Mouse (Mus musculus): ENCODE data around the gene Etfdh. TPM values are rescaled to one million over a fixed set of nuclear protein-coding genes. Genes with fewer than 3 reads are reported as not detected.
A peak's percentile ranks its signal among the peaks of the same experiment; 100 is the strongest.

The Etfdh gene
- polyA plus RNA-seq, 1 experiment: 354 TPM

GRCm38 (mm10) chr3:79561784-79562715 lies 67.2 kb downstream of the Etfdh start:
- TF ChIP-seq CTCF (conservative IDR thresholded peaks at IDR 0.05; ENCODE audit: insufficient read depth, insufficient read length, low read depth, low read length) (no peak), POLR2A (IDR thresholded peaks at IDR 0.05; ENCODE audit: low read depth, low read length) (no peak)
- WGBS: 63% methylated on average over 10 of the region's 10 CpGs
- H3K27me3 ChIP-seq (replicated peaks; ENCODE audit: control insufficient read depth, insufficient read depth, low read length): no peaks in the 10 kb centered on the region
- H3K4me1 ChIP-seq (ENCODE audit: control insufficient read depth, insufficient read depth, low read length): peaks cover 20% of the 10 kb centered on the region
- no peak for DNase-seq
- no peak overlapping the region for H3K4me3 ChIP-seq (ENCODE audit: insufficient read depth, low read depth, low read length)
- H3K27ac ChIP-seq (ENCODE audit: insufficient read depth, low read depth, low read length): peak overlapping the region; percentile 88
- H3K36me3 ChIP-seq (ENCODE audit: control insufficient read depth, insufficient read depth, low read length): no peaks in the 10 kb centered on the region; the same call in 1 of the 2 replicates

DNA sequence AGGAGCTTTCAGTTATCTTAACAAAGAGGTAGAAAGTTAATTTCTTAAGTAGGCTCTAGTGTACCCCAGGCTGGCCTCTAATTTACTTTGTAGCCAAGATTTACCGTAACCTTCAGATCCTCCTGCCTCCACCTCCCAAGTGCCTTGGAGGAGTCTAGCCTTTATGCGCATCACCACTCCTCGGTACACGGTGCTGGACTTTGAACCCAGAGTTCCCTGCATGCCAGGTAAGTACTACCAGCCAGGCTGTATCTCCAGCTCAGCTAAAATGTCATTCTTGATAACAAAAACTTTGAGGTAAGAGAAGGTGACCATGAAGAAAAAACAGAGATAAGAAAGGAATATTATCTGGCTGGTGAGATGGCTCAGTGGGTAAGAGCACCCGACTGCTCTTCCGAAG lies 68.7 kb downstream of the Etfdh start:
- Histone ChIP-seq H3K36me3 (ENCODE audit: control insufficient read depth, insufficient read depth, low read length) (no peaks in the 10 kb centered on the region; the same call in 1 of the 2 replicates), H3K4me1 (ENCODE audit: control insufficient read depth, insufficient read depth, low read length) (peaks cover 24% of the 10 kb centered on the region), H3K4me3 (ENCODE audit: insufficient read depth, low read depth, low read length) (no peak overlapping the region), H3K27ac (ENCODE audit: insufficient read depth, low read depth, low read length) (peak overlapping the region; percentile 72; the same call in 1 of the 2 replicates), H3K27me3 (replicated peaks; ENCODE audit: control insufficient read depth, insufficient read depth, low read length) (no peaks in the 10 kb centered on the region)
- 70% methylated on average over 6 of the region's 6 CpGs for WGBS
- TF ChIP-seq POLR2A (IDR thresholded peaks at IDR 0.05; ENCODE audit: low read depth, low read length) (no peak), CTCF (conservative IDR thresholded peaks at IDR 0.05; ENCODE audit: insufficient read depth, insufficient read length, low read depth, low read length) (no peak)
- DNase-seq: peak; percentile 89

- H3K27me3 ChIP-seq (replicated peaks; ENCODE audit: control insufficient read depth, insufficient read depth, low read length): no peaks in the 10 kb centered on the region
- H3K36me3 ChIP-seq (ENCODE audit: control insufficient read depth, insufficient read depth, low read length): no peaks in the 10 kb centered on the region; the same call in 1 of the 2 replicates
- DNase-seq: peak; percentile 94
- no peak overlapping the region for H3K4me3 ChIP-seq (ENCODE audit: insufficient read depth, low read depth, low read length)
- 6% methylated on average over 5 of the region's 5 CpGs for WGBS
- peak overlapping the region; percentile 72 for H3K27ac ChIP-seq (ENCODE audit: insufficient read depth, low read depth, low read length)
- H3K4me1 ChIP-seq (ENCODE audit: control insufficient read depth, insufficient read depth, low read length): peaks cover 24% of the 10 kb centered on the region
- TF ChIP-seq CTCF (conservative IDR thresholded peaks at IDR 0.05; ENCODE audit: insufficient read depth, insufficient read length, low read depth, low read length): no peak
Observed at GRCm38 (mm10) chr3:79559773-79560045, 69.6 kb downstream of the Etfdh start.

DNA sequence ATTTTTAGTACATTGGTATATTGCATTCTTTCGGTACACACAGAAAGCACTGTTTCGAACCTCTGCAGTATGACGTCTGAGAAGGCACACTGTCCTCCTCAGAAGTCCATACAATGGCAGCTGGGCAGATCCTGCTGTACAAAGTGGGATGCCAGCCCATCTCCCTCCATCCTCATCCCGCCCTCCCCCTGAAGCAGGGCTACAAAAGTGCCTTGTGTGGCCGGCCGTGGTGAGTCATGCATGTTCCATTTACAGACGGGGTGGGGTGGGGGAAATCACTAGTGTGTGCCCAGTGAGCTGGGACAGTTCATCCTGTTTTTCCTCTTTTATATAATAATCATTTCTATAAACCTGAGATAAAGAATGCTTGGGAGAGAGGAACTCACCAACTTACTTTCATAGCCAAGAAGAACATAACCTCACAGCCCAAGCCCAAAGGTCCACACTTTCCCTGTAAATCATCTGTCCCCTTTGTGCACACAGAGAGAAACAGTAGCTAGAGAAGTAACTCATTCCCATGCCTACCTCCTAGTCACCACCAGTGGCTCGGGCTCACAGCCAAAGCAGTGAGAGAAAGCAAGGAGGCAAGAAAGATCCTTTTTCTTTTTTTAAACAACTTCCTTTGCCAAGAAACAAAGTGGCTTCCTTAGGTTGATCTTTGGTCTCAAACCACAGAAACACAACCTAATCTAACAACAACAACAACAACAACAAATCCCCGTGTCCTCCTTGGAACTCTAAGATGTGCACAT lies 70.1 kb downstream of the Etfdh start:
- no peak overlapping the region for H3K4me3 ChIP-seq (ENCODE audit: insufficient read depth, low read depth, low read length)
- TF ChIP-seq POLR2A (IDR thresholded peaks at IDR 0.05; ENCODE audit: low read depth, low read length) (no peak), CTCF (conservative IDR thresholded peaks at IDR 0.05; ENCODE audit: insufficient read depth, insufficient read length, low read depth, low read length) (0 out of 2 replicates have a peak, but pooled peaks have one; percentile 23)
- H3K36me3 ChIP-seq (ENCODE audit: control insufficient read depth, insufficient read depth, low read length): no peaks in the 10 kb centered on the region
- no peaks in the 10 kb centered on the region for H3K27me3 ChIP-seq (replicated peaks; ENCODE audit: control insufficient read depth, insufficient read depth, low read length)
- DNase-seq: peak; percentile 95
- peaks cover 24% of the 10 kb centered on the region for H3K4me1 ChIP-seq (ENCODE audit: control insufficient read depth, insufficient read depth, low read length)
- peak overlapping the region; percentile 72 for H3K27ac ChIP-seq (ENCODE audit: insufficient read depth, low read depth, low read length)
- 26% methylated on average over 9 of the region's 9 CpGs for WGBS

- WGBS: 71% methylated on average over 6 of the region's 6 CpGs
- Histone ChIP-seq H3K27me3 (replicated peaks; ENCODE audit: control insufficient read depth, insufficient read depth, low read length) (no peaks in the 10 kb centered on the region), H3K4me3 (ENCODE audit: insufficient read depth, low read depth, low read length) (no peak overlapping the region), H3K36me3 (ENCODE audit: control insufficient read depth, insufficient read depth, low read length) (no peaks in the 10 kb centered on the region; the same call in none of the 2 replicates), H3K27ac (ENCODE audit: insufficient read depth, low read depth, low read length) (no peak overlapping the region), H3K4me1 (ENCODE audit: control insufficient read depth, insufficient read depth, low read length) (peaks cover 22% of the 10 kb centered on the region)
- no peak for TF ChIP-seq POLR2A (IDR thresholded peaks at IDR 0.05; ENCODE audit: low read depth, low read length)
- no peak for TF ChIP-seq CTCF (conservative IDR thresholded peaks at IDR 0.05; ENCODE audit: insufficient read depth, insufficient read length, low read depth, low read length)
- no peak for DNase-seq
Observed at GRCm38 (mm10) chr3:79555061-79555460, 74.2 kb downstream of the Etfdh start.

Other genes with a start within 250 kb of the Etfdh start
- 18.9 and 20.0 TPM in 2 replicates for gene Fnip2, start 61.7 kb downstream of the Etfdh start, polyA plus RNA-seq (2012; rRNA removed)
- gene Ppid, start 38.2 kb downstream of the Etfdh start, polyA plus RNA-seq (2012; rRNA removed): 6.4 and 9.6 TPM in 2 replicates
- gene 4930579G24Rik, start 421 bp downstream of the Etfdh start, polyA plus RNA-seq (2012; rRNA removed): 1.1 and 1.2 TPM in 2 replicates
- gene Rxfp1, start 108.4 kb upstream of the Etfdh start, polyA plus RNA-seq (2012; rRNA removed): 0.03 and 0.09 TPM in 2 replicates
- gene Tmem144, start 223.3 kb upstream of the Etfdh start, polyA plus RNA-seq (2012; rRNA removed): 7.1 and 7.4 TPM in 2 replicates